Mouse (Mus musculus) thymus, adult 2 months (tissue): ENCODE measurements at regions not wholly inside any gene's neighbourhood (a gene's known extent, or its start where the extent isn't known, plus 50 kb on each side); places are given as distances from the start of the nearest gene placed in this dataset.

Source experiments
- DNase-seq: peaks from one replicate; pipeline ENCODE4 v3.0.0; 2021
- H3K27ac ChIP-seq: fragments of 200-500 bp; 2 replicates; pipeline ENCODE4 v1.5.1; 2012; ENCODE audit warnings: low read length, control low read depth; ENCODE audit not compliant: control insufficient read depth, insufficient read depth
- H3K27me3 ChIP-seq: fragments of 200-500 bp; 2 replicates; pipeline ENCODE4 v1.6.1; 2012; ENCODE audit warnings: mild to moderate bottlenecking, low read length, moderate library complexity, mixed read lengths; ENCODE audit not compliant: control insufficient read depth, insufficient read depth
- H3K36me3 ChIP-seq: fragments of 200-500 bp; 2 replicates; pipeline ENCODE4 v1.6.1; 2012; ENCODE audit warnings: mild to moderate bottlenecking, low read length, moderate library complexity; ENCODE audit not compliant: control insufficient read depth, insufficient read depth
- H3K4me1 ChIP-seq: fragments of 200-500 bp; replicated peaks from 2 replicates; pipeline ENCODE4 v1.6.1; 2012; ENCODE audit warnings: low read length; ENCODE audit not compliant: control insufficient read depth, insufficient read depth
- H3K4me3 ChIP-seq: fragments of 200-500 bp; 2 replicates; pipeline ENCODE4 v1.5.1; 2012; ENCODE audit warnings: mild to moderate bottlenecking, low read length, control low read depth, moderate library complexity; ENCODE audit not compliant: control insufficient read depth, insufficient read depth
- CTCF ChIP-seq: fragments of 200-500 bp; IDR thresholded peaks from 2 replicates; pipeline ENCODE4 v1.5.1; 2012; ENCODE audit warnings: mild to moderate bottlenecking, control low read depth, low read length, moderate library complexity, borderline replicate concordance; ENCODE audit not compliant: control insufficient read depth, poor library complexity, insufficient read depth; ENCODE audit errors: extremely low read depth
- POLR2A ChIP-seq: fragments of 200-500 bp; IDR thresholded peaks from 2 replicates; pipeline ENCODE4 v1.6.1; 2012; ENCODE audit warnings: mild to moderate bottlenecking, low read length, control low read depth, moderate library complexity; ENCODE audit not compliant: control insufficient read depth, poor library complexity, insufficient read depth; ENCODE audit errors: extremely low read depth
- WGBS: fragments of 180-500 bp; shearing (Covaris S2); methylation state at CpG from one replicate; pipeline ENCODE4 v1.1.7; 2018; 5-methylcytosine and 5-hydroxymethylcytosine counted together

DNA sequence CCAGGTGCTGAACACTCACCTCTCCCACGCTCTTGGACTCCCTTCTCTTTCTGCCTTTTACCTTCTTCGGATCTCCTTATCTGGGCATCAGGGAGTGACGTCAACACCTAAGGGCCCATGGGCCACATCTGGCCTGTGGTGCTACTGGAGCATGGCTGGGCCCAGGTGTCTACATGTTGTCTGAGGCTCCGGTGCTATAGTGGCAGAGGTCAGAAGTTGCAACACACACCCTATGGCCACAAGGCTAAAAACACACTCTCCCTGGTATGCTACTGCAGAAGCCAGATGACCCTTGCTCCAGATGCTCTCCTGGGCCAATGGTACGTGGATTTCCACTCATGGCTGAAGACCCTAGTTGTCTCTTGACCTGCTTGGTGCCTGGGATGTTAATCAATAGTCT, 112.1 kb upstream of the Irx3 start:
- no peaks in the 10 kb centered on the region for H3K36me3 ChIP-seq
- no peak overlapping the region for H3K4me3 ChIP-seq
- no peak overlapping the region for H3K27ac ChIP-seq
- TF ChIP-seq POLR2A (no peak), CTCF (no peak)
- H3K27me3 ChIP-seq = no peaks in the 10 kb centered on the region
- 90% methylated on average over 5 of the region's 5 CpGs for WGBS
- no peaks in the 10 kb centered on the region for H3K4me1 ChIP-seq
- DNase-seq = no peak

DNA sequence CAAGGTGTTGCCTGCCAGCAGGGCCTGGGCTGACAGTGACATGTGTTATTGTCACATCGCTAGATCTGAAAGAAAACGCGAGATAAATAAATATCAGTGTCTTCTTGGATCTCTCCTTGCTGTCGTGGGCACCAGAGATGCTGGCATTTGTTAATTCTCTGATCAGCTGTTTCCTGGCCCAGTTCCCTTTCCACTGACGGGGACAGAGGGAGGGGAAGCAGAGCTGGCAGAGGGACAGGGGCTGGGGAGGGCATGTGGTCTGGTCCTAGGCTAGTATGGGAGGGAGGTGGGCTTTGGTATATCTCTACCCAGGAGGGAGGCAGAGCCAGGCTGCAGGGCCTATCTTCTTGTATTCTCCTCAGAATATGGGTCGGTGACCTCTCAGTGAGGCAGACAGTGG, 111.3 kb upstream of the Irx3 start:
- Histone ChIP-seq H3K4me3 (no peak overlapping the region), H3K4me1 (no peaks in the 10 kb centered on the region), H3K27ac (no peak overlapping the region), H3K36me3 (no peaks in the 10 kb centered on the region), H3K27me3 (no peaks in the 10 kb centered on the region)
- DNase-seq = no peak
- no peak for TF ChIP-seq POLR2A
- no peak for TF ChIP-seq CTCF
- WGBS = 69% methylated on average over 6 of the region's 6 CpGs

DNA sequence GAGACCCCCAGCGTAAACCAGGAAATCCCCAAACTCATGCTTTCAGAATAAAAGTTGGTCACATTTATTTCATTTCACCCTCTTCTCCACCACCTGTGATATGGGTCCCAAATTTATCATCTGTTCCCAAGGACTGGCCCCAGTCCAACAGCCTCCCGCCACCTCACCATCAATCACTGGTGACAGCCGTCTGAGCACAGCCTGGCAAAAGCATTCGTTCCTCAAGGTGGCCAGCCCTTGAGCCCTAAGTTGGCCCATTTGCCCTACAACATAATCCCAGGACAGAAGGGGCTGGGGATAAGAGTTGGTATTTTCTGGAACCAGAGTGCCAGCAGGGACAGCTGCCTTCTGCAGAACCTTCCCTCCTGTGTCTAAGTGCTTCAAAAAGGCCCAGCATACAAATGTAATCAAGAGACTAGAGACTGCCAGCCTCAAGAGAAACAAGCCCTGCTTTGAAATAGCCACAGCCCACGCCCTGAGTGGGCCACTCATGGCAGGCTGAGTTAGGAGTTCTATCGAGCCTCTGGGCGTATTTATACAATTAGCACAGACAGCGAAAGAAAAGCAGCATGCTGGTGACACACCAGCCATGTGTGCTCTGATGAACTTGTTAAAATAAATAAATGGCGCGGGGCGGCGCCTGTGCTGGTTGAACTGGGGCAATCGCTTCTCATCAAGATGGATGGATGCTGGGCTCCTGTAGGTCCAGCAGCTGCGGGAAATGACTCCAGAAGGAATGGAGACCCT, 107.9 kb upstream of the Irx3 start:
- TF ChIP-seq CTCF (no peak), POLR2A (no peak)
- WGBS = 78% methylated on average over 14 of the region's 14 CpGs
- DNase-seq = no peak

DNA sequence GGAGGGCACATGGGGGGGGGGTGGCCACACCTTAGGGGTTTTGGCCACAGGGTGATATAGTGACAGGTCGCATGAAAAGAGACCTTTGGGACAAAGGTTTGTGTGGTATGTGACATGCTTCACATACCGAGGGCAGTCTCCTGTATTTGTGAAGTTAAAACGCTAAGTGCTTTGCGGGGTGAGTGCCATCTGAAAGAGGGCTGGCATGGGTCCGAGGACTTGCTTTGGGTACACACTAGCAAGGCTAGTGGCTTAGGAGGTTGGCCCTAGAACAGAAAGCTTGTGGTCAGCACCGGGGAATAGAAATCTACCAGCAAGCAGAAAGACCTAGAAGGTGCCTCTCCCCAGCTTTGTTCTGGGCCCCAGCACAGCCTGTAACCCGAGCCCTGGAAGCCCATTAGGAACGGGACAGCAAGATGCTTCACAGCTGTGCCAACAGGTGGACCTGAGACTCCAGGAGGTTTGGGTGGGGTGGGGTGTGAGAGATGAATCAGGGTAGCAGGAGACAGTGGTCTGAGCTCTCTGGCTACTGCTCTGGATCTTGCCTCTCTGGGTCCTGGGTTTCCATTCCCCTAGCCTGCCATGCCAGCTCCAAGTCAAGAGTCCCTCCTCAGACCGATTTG, 107.0 kb upstream of the Irx3 start:
- no peak overlapping the region for H3K4me3 ChIP-seq
- TF ChIP-seq CTCF (no peak), POLR2A (no peak)
- no peaks in the 10 kb centered on the region for H3K36me3 ChIP-seq
- DNase-seq = no peak
- no peaks in the 10 kb centered on the region for H3K27me3 ChIP-seq
- 91% methylated on average over 9 of the region's 9 CpGs for WGBS
- H3K27ac ChIP-seq = no peak overlapping the region
- H3K4me1 ChIP-seq = no peaks in the 10 kb centered on the region

More for the DNA sequence above, 107.9 kb upstream of the Irx3 start:
- H3K4me3 ChIP-seq = no peak overlapping the region
- H3K27ac ChIP-seq = no peak overlapping the region
- H3K4me1 ChIP-seq = no peaks in the 10 kb centered on the region
- no peaks in the 10 kb centered on the region for H3K36me3 ChIP-seq
- no peaks in the 10 kb centered on the region for H3K27me3 ChIP-seq

DNA sequence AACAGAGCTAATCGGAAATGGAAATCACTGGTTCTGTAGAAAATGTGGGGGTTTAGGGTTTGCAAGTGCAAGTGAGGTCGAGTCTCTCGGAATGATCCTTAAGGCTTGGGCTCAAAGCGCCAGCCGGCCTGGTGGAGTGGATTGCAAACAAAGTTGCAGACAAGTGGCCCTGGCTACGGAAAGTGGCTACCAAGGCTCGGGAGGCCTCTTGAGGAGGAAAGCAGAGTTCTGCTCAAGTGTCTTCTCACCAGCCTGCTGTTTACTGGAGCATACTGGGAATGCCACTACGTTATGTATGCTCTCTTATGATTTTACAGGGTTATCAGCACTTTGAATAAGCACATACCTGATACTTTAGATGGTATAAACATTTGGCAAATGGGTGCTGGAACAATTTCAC, 105.3 kb upstream of the Irx3 start:
- 92% methylated on average over 8 of the region's 8 CpGs for WGBS
- no peaks in the 10 kb centered on the region for H3K4me1 ChIP-seq

DNA sequence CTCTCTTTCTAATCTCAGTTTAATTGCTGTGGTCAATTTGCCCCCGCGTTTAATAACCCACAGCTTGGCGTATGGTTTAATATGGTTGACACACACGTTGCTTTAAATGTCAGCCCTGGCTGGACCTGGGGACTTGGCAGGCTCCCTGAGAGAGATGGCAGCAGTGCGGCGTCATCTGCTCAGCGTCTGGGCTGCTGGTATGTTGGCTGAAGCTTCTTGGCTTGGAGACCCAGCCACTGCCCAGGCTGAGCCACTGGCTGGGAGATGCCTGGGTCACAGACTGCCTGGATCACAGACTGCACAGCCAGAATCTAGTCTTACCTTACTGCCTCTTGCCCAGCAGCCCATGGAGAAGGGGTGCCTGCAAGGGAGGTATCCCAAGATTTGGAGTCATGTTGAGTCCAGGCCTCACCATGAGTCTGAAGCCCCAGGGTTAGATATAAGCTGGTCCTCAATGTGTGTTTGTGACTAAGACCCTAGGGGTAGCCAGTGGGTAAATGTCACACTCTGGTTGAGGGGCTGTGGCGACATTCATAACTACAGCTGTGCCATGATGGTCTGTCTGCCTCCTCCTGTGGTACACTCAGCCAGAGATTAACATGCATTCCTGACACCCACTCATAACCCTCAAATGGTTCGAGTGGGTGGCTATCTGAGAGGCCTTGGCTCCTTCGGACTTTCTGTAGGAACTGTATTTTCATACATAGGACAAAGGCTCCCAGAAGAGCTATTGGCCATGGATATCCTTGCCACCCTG, 99.8 kb upstream of the Irx3 start:
- TF ChIP-seq POLR2A (no peak), CTCF (no peak)
- 94% methylated on average over 10 of the region's 10 CpGs for WGBS
- no peaks in the 10 kb centered on the region for H3K27me3 ChIP-seq
- H3K4me3 ChIP-seq = no peak overlapping the region
- no peak overlapping the region for H3K27ac ChIP-seq
- H3K4me1 ChIP-seq = no peaks in the 10 kb centered on the region
- H3K36me3 ChIP-seq = no peaks in the 10 kb centered on the region
- DNase-seq = no peak

More for the DNA sequence above, 105.3 kb upstream of the Irx3 start:
- no peak overlapping the region for H3K4me3 ChIP-seq
- H3K27ac ChIP-seq = no peak overlapping the region
- no peaks in the 10 kb centered on the region for H3K36me3 ChIP-seq
- DNase-seq = no peak
- H3K27me3 ChIP-seq = no peaks in the 10 kb centered on the region
- TF ChIP-seq POLR2A (no peak), CTCF (no peak)
